Mouse (Mus musculus) adrenal gland, postnatal 10 days (tissue): Measurements from ENCODE around the gene Rsph10b. TPM values are rescaled to one million over a fixed set of nuclear protein-coding genes. Genes with fewer than 3 reads are reported as not detected.
A peak's percentile ranks its signal among the peaks of the same experiment; 100 is the strongest.
"Not testable (repeated sequence)": the region's sequence is repeated elsewhere in the genome, so short reads cannot be mapped to it uniquely, and the experiment has no call there.

Experiments used
- DNase-seq: peaks from one replicate; pipeline ENCODE4 v3.0.0; 2021; ENCODE audit warnings: mixed read lengths
- total RNA-seq, 2 experiments: library from RNA; stranded (reverse); gene quantifications; 2 replicates each; pipeline ENCODE4 v1.2.3; 2021

Gene Rsph10b
- total RNA-seq, 2 experiments from 2014 or later = 0.78 to 1.2 TPM

- DNase-seq = peak; percentile 42
These were observed 60.4 kb downstream of the Rsph10b start for GRCm38 (mm10) chr5:143993260-143993659.

- no peak for DNase-seq
These were observed 61.0 kb downstream of the Rsph10b start for GRCm38 (mm10) chr5:143993849-143994248.

GRCm38 (mm10) chr5:143994632-143995365 is 62.0 kb downstream of the Rsph10b start:
- DNase-seq = peak; percentile 59

GRCm38 (mm10) chr5:143999409-143999808 is 66.6 kb downstream of the Rsph10b start:
- no peak for DNase-seq

- no peak for DNase-seq
These were observed 69.8 kb downstream of the Rsph10b start for GRCm38 (mm10) chr5:144002461-144003192.

GRCm38 (mm10) chr5:144013366-144014134 is 80.7 kb downstream of the Rsph10b start:
- not testable (repeated sequence) for DNase-seq

GRCm38 (mm10) chr5:144014551-144015311 is 81.9 kb downstream of the Rsph10b start, which contains the start of gene Ccz1:
Gene Ccz1 (minus strand): TSS chr5:144014877.
- DNase-seq = peak; percentile 86

- DNase-seq = no peak
These were observed 82.4 kb downstream of the Rsph10b start for GRCm38 (mm10) chr5:144015312-144015650.

GRCm38 (mm10) chr5:144015845-144016244 is 83.0 kb downstream of the Rsph10b start:
- DNase-seq = no peak

- DNase-seq = no peak
These were observed 93.9 kb downstream of the Rsph10b start, which contains the start of gene Ocm for GRCm38 (mm10) chr5:144026620-144027263. Gene Ocm (minus strand): TSS chr5:144026670.

- no peak for DNase-seq
These were observed 99.7 kb downstream of the Rsph10b start for GRCm38 (mm10) chr5:144032491-144032890.

- no peak for DNase-seq
These were observed 101.7 kb downstream of the Rsph10b start for GRCm38 (mm10) chr5:144034567-144034966.

Other genes with a start within 250 kb of the Rsph10b start
- gene Usp42, start 200.8 kb upstream of the Rsph10b start, total RNA-seq = 10 to 100 TPM; 11.2 to 13.4 TPM
- 10 to 100 TPM; 30.1 to 32.9 TPM for gene Eif2ak1, start 115.2 kb upstream of the Rsph10b start, total RNA-seq
- not detected for gene Ankrd61, start 35.4 kb upstream of the Rsph10b start, total RNA-seq
- 10 to 100 TPM; 34.3 to 38.6 TPM for gene Aimp2, start 23.2 kb upstream of the Rsph10b start, total RNA-seq
- gene Pms2, start 23.1 kb upstream of the Rsph10b start, total RNA-seq = 10 to 100 TPM in 1 of 2 experiments, 1 to 10 TPM in 1; 8.8 to 12.5 TPM
- not detected for gene Gm42421, start 4.9 kb upstream of the Rsph10b start, total RNA-seq
- 10 to 100 TPM; 56.7 to 56.9 TPM for gene Ccz1, start 81.8 kb downstream of the Rsph10b start, total RNA-seq
- gene Ocm, start 93.6 kb downstream of the Rsph10b start, total RNA-seq = not detected
- gene Lmtk2, start 167.4 kb downstream of the Rsph10b start, total RNA-seq = 10 to 100 TPM; 21.9 to 24.4 TPM